Mouse (Mus musculus) intestine, embryonic 16.5 days (tissue): ENCODE data around the gene Sft2d2. TPM values are rescaled to one million over a fixed set of nuclear protein-coding genes. Genes with fewer than 3 reads are reported as not detected.

Experiments used
- ATAC-seq: fragments of 200-750 bp; cut with Nextera tagmentation; 2 replicates; pipeline ENCODE4 v1.8.0; 2017; ENCODE audit warnings: moderate TSS enrichment, moderate library complexity
- H3K27ac ChIP-seq: fragments of 300-500 bp; sonication (generic); 2 replicates; pipeline ENCODE4 v1.5.1; 2014; ENCODE audit warnings: mild to moderate bottlenecking, low read length
- H3K27me3 ChIP-seq: fragments of 300-500 bp; sonication (generic); replicated peaks from 2 replicates; pipeline ENCODE4 v1.6.1; 2014; ENCODE audit warnings: low read length, control low read depth, mixed read lengths; ENCODE audit not compliant: control insufficient read depth, insufficient read depth
- H3K36me3 ChIP-seq: fragments of 300-500 bp; sonication (generic); 2 replicates; pipeline ENCODE4 v1.6.1; 2014; ENCODE audit warnings: low read length, control low read depth; ENCODE audit not compliant: control insufficient read depth, insufficient read depth
- H3K4me1 ChIP-seq: fragments of 300-500 bp; sonication (generic); 2 replicates; pipeline ENCODE4 v1.6.1; 2014; ENCODE audit warnings: low read length, control low read depth, mixed read lengths; ENCODE audit not compliant: control insufficient read depth, insufficient read depth
- H3K4me2 ChIP-seq: fragments of 300-500 bp; sonication (generic); 2 replicates; pipeline ENCODE4 v1.6.1; 2014; ENCODE audit warnings: low read depth, low read length, control low read depth
- H3K4me3 ChIP-seq: fragments of 300-500 bp; sonication (generic); 2 replicates; pipeline ENCODE4 v1.5.1; 2014; ENCODE audit warnings: mild to moderate bottlenecking, low read length
- H3K9ac ChIP-seq: fragments of 300-500 bp; sonication (generic); 2 replicates; pipeline ENCODE4 v1.6.1; 2014; ENCODE audit warnings: low read depth, low read length
- H3K9me3 ChIP-seq: fragments of 300-500 bp; sonication (generic); 2 replicates; pipeline ENCODE4 v1.6.1; 2016; ENCODE audit warnings: low read length, control low read depth; ENCODE audit not compliant: control insufficient read depth
- WGBS: fragments of 180-500 bp; shearing (Covaris S2); extraction: QIAGEN DNeasy Blood & Tissue Kit; methylation state at CpG from one replicate; pipeline ENCODE4 v1.1.7; 2014; 5-methylcytosine and 5-hydroxymethylcytosine counted together
- polyA plus RNA-seq: library from polyadenylated mRNA; unstranded; fragments of >200 nt; fragmentation: Nextera tagmentation; extraction: Ambion mirVana; gene quantifications from 2 replicates; pipeline ENCODE4 v1.2.1, GENCODE M21; 2015

Gene Sft2d2
- polyA plus RNA-seq, 1 experiment from 2014 or later = 28.6 TPM

DNA sequence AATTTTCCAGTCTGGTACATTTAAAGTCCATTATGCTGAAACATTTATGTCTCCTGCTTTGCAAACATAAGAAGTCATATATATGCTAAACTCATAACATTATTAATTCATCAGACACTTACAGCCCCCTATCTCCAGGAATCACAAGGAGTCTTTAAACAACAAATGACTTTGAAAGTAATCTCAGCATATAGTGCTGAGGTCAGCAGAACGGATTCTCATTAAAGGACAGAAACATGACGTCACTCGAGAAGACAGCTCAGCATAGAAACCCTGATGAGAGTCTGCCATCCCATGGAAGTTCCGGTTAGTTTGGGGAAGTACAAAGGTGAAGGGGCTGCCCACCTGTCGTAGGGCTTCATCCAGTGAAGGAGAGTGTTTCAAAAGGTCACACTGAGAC, 64.7 kb downstream of the Sft2d2 start:
- Histone ChIP-seq H3K27me3 (no peaks in the 10 kb centered on the region), H3K4me3 (no peak overlapping the region), H3K36me3 (no peaks in the 10 kb centered on the region), H3K27ac (no peak overlapping the region), H3K9ac (no peak overlapping the region), H3K9me3 (no peaks in the 10 kb centered on the region), H3K4me2 (no peak overlapping the region), H3K4me1 (no peaks in the 10 kb centered on the region)
- no peak for ATAC-seq
- 68% methylated on average over 5 of the region's 5 CpGs for WGBS

Other genes starting within 250 kb of the Sft2d2 start
- not detected in 2 replicates for gene Tbx19, start 33.7 kb downstream of the Sft2d2 start, polyA plus RNA-seq
- gene Tiprl, start 42.6 kb upstream of the Sft2d2 start, polyA plus RNA-seq = 77.9 and 83.9 TPM in 2 replicates
- gene Gpr161, start 101.4 kb upstream of the Sft2d2 start, polyA plus RNA-seq = 0.69 and 0.81 TPM in 2 replicates